Mouse (Mus musculus): Measurements from ENCODE around the gene Dyrk3. TPM values are rescaled to one million over a fixed set of nuclear protein-coding genes. Genes with fewer than 3 reads are reported as not detected.

Gene Dyrk3
- polyA plus RNA-seq (2011; ENCODE audit: insufficient read depth, insufficient read length, low read depth, missing spikeins): 27.3 and 27.6 TPM in 2 replicates

GRCm38 (mm10) chr1:131138191-131139016 is at the start of gene Dyrk3:
Gene Dyrk3, minus strand, starts transcription at chr1:131138340.
- H3K4me3 ChIP-seq (ENCODE audit: low read depth, low read length): peak within 1 kb of the TSS; percentile 96
- peak; percentile 78 for TF ChIP-seq POLR2A (IDR thresholded peaks at IDR 0.05; ENCODE audit: insufficient read depth, low read length)
- TF ChIP-seq CTCF (IDR thresholded peaks at IDR 0.05; ENCODE audit: low read depth, low read length): no peak
- TF ChIP-seq EP300 (IDR thresholded peaks at IDR 0.05; ENCODE audit: insufficient read depth, low read depth, low read length): no peak
- no peaks in the 10 kb centered on the region for H3K9me3 ChIP-seq (replicated peaks; ENCODE audit: control insufficient read depth, insufficient read depth, low read length, poor library complexity, severe bottlenecking)
- peaks cover 26% of the 10 kb centered on the region for H3K36me3 ChIP-seq (ENCODE audit: control insufficient read depth, insufficient read depth, low read length, poor library complexity, severe bottlenecking)
- H3K9ac ChIP-seq (ENCODE audit: low read depth, poor library complexity, severe bottlenecking): peak within 1 kb of the TSS; percentile 91
- no peaks in the 10 kb centered on the region for H3K27me3 ChIP-seq (ENCODE audit: control insufficient read depth, insufficient read depth, low read length, poor library complexity, severe bottlenecking)
- H3K27ac ChIP-seq (ENCODE audit: insufficient read depth, low read length): peak within 1 kb of the TSS; percentile 98
- H3K4me1 ChIP-seq (ENCODE audit: control insufficient read depth, insufficient read depth, low read length): peaks cover 2% of the 10 kb centered on the region

GRCm38 (mm10) chr1:131187856-131188255 is 49.7 kb upstream of the Dyrk3 start:
- Histone ChIP-seq H3K27me3 (ENCODE audit: control insufficient read depth, insufficient read depth, low read length, poor library complexity, severe bottlenecking) (no peaks in the 10 kb centered on the region), H3K27ac (ENCODE audit: insufficient read depth, low read length) (no peak overlapping the region), H3K36me3 (ENCODE audit: control insufficient read depth, insufficient read depth, low read length, poor library complexity, severe bottlenecking) (no peaks in the 10 kb centered on the region), H3K9me3 (replicated peaks; ENCODE audit: control insufficient read depth, insufficient read depth, low read length, poor library complexity, severe bottlenecking) (no peaks in the 10 kb centered on the region), H3K4me3 (ENCODE audit: low read depth, low read length) (no peak overlapping the region), H3K4me1 (ENCODE audit: control insufficient read depth, insufficient read depth, low read length) (no peaks in the 10 kb centered on the region), H3K9ac (ENCODE audit: low read depth, poor library complexity, severe bottlenecking) (no peak overlapping the region)
- no peak for TF ChIP-seq POLR2A (IDR thresholded peaks at IDR 0.05; ENCODE audit: insufficient read depth, low read length)
- no peak for TF ChIP-seq EP300 (IDR thresholded peaks at IDR 0.05; ENCODE audit: insufficient read depth, low read depth, low read length)
- TF ChIP-seq CTCF (IDR thresholded peaks at IDR 0.05; ENCODE audit: low read depth, low read length): no peak

- no peaks in the 10 kb centered on the region for H3K4me1 ChIP-seq (ENCODE audit: control insufficient read depth, insufficient read depth, low read length)
- no peaks in the 10 kb centered on the region for H3K36me3 ChIP-seq (ENCODE audit: control insufficient read depth, insufficient read depth, low read length, poor library complexity, severe bottlenecking)
- H3K9ac ChIP-seq (ENCODE audit: low read depth, poor library complexity, severe bottlenecking): no peak overlapping the region
- H3K4me3 ChIP-seq (ENCODE audit: low read depth, low read length): no peak overlapping the region
- H3K27ac ChIP-seq (ENCODE audit: insufficient read depth, low read length): no peak overlapping the region
- TF ChIP-seq POLR2A (IDR thresholded peaks at IDR 0.05; ENCODE audit: insufficient read depth, low read length) (no peak), CTCF (IDR thresholded peaks at IDR 0.05; ENCODE audit: low read depth, low read length) (no peak), EP300 (IDR thresholded peaks at IDR 0.05; ENCODE audit: insufficient read depth, low read depth, low read length) (no peak)
- no peaks in the 10 kb centered on the region for H3K9me3 ChIP-seq (replicated peaks; ENCODE audit: control insufficient read depth, insufficient read depth, low read length, poor library complexity, severe bottlenecking)
- H3K27me3 ChIP-seq (ENCODE audit: control insufficient read depth, insufficient read depth, low read length, poor library complexity, severe bottlenecking): no peaks in the 10 kb centered on the region
Observed at GRCm38 (mm10) chr1:131186995-131187394, 48.9 kb upstream of the Dyrk3 start.

GRCm38 (mm10) chr1:131185821-131186506 is 47.8 kb upstream of the Dyrk3 start:
- TF ChIP-seq EP300 (IDR thresholded peaks at IDR 0.05; ENCODE audit: insufficient read depth, low read depth, low read length) (no peak), POLR2A (IDR thresholded peaks at IDR 0.05; ENCODE audit: insufficient read depth, low read length) (no peak), CTCF (IDR thresholded peaks at IDR 0.05; ENCODE audit: low read depth, low read length) (no peak)
- H3K9ac ChIP-seq (ENCODE audit: low read depth, poor library complexity, severe bottlenecking): no peak overlapping the region
- no peak overlapping the region for H3K4me3 ChIP-seq (ENCODE audit: low read depth, low read length)
- no peaks in the 10 kb centered on the region for H3K27me3 ChIP-seq (ENCODE audit: control insufficient read depth, insufficient read depth, low read length, poor library complexity, severe bottlenecking)
- H3K9me3 ChIP-seq (replicated peaks; ENCODE audit: control insufficient read depth, insufficient read depth, low read length, poor library complexity, severe bottlenecking): no peaks in the 10 kb centered on the region
- no peaks in the 10 kb centered on the region for H3K36me3 ChIP-seq (ENCODE audit: control insufficient read depth, insufficient read depth, low read length, poor library complexity, severe bottlenecking)
- H3K27ac ChIP-seq (ENCODE audit: insufficient read depth, low read length): no peak overlapping the region
- H3K4me1 ChIP-seq (ENCODE audit: control insufficient read depth, insufficient read depth, low read length): no peaks in the 10 kb centered on the region

- H3K9ac ChIP-seq (ENCODE audit: low read depth, poor library complexity, severe bottlenecking): no peak overlapping the region
- H3K4me3 ChIP-seq (ENCODE audit: low read depth, low read length): no peak overlapping the region
- TF ChIP-seq EP300 (IDR thresholded peaks at IDR 0.05; ENCODE audit: insufficient read depth, low read depth, low read length) (no peak), CTCF (IDR thresholded peaks at IDR 0.05; ENCODE audit: low read depth, low read length) (no peak), POLR2A (IDR thresholded peaks at IDR 0.05; ENCODE audit: insufficient read depth, low read length) (no peak)
- H3K9me3 ChIP-seq (replicated peaks; ENCODE audit: control insufficient read depth, insufficient read depth, low read length, poor library complexity, severe bottlenecking): no peaks in the 10 kb centered on the region
- peaks cover 3% of the 10 kb centered on the region for H3K4me1 ChIP-seq (ENCODE audit: control insufficient read depth, insufficient read depth, low read length)
- H3K27me3 ChIP-seq (ENCODE audit: control insufficient read depth, insufficient read depth, low read length, poor library complexity, severe bottlenecking): no peaks in the 10 kb centered on the region
- H3K36me3 ChIP-seq (ENCODE audit: control insufficient read depth, insufficient read depth, low read length, poor library complexity, severe bottlenecking): no peaks in the 10 kb centered on the region
- H3K27ac ChIP-seq (ENCODE audit: insufficient read depth, low read length): no peak overlapping the region
Observed at GRCm38 (mm10) chr1:131184956-131185660, 47.0 kb upstream of the Dyrk3 start.

All from ES-Bruce4 (cell line).